ENCODE assay signal across 21 mouse cellular contexts in the genomic region with DNA sequence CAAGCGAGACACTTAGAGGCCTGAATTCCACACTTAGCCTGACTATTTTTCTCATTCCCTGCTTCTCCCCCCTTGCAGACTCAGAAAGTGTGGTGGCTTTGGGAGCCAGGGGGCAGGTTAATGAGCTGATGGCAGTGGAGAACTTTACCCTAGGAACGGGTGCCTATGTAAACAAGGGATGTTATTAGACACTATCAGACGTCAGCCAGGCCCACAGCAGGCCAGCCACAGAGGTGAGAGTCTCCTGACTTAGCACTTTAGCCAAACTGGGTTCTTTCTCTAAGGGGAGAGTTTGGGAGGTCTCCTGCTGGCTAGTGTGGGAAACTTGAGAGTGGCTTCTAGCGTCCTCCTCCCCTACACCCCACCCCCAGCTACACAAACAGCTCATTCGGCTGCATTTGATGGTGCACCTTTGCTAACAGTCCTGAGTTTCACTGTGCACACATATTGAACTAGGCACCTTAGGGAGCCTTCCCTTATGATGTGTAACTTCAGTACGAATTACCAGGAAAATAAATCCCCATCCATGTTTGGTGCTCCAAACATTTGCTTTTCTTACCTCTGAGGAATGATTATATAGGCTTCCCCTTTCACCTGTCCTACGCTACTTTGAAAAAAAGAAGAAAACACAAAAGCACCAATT. TPM values are rescaled to one million over a fixed set of nuclear protein-coding genes. Genes with fewer than 3 reads are reported as not detected.
DNase-seq lines count a peak whose midpoint lies in the region; ATAC-seq lines count a peak whose summit lies in the region.
"Had no signal": no experiment of that assay in that cellular context is flagged by ENCODE, and none has a peak within 500 bp of the region (broad histone marks: within the 10 kb centered on the region; RNA-seq: fewer than 3 reads in every experiment).

No protein-coding gene starts in this region.

- no peak overlapping the region for H3K4me2 ChIP-seq in kidney, embryonic 16.5 days (replicated peaks; ENCODE audit: low read depth, low read length)
- H3K4me2 ChIP-seq in liver, embryonic 11.5 days, result no peak overlapping the region
- H3K4me2 ChIP-seq: forebrain, embryonic 12.5 days; midbrain, embryonic 15.5 days; stomach, embryonic 15.5 days had no signal

- peak; percentile 59 for ATAC-seq in kidney, embryonic 16.5 days (ENCODE audit: low FRiP score, low TSS enrichment)
- ATAC-seq in liver, embryonic 11.5 days (replicated peaks; ENCODE audit: low FRiP score), result peak; percentile 20; the same call in 1 of the 2 replicates
- ATAC-seq: CD4-positive, CD25-positive, alpha-beta regulatory T cell, adult 4 months; midbrain, embryonic 15.5 days had no signal

- H3K4me3 ChIP-seq in kidney, embryonic 16.5 days (ENCODE audit: low read length), result no peak overlapping the region
- H3K4me3 ChIP-seq in liver, embryonic 11.5 days (ENCODE audit: low read depth, low read length), result no peak overlapping the region
- H3K4me3 ChIP-seq: forebrain, embryonic 12.5 days; heart, adult 2 months; hindbrain, embryonic 10.5 days; midbrain, embryonic 15.5 days; stomach, embryonic 15.5 days had no signal

- DNase-seq in gastrocnemius, adult 18-20 months (ENCODE audit: low spot score), result peak; percentile 63
- no peak for DNase-seq in gastrocnemius, postnatal 4 days (ENCODE audit: low spot score in 2 of 2)
- DNase-seq in kidney, adult 8-10 months, result no peak
- DNase-seq in liver, embryonic 11.5 days (ENCODE audit: low spot score), result no peak
- DNase-seq in skeletal muscle tissue, adult 2 months (ENCODE audit: low read depth, low spot score), result peak; percentile 82
- DNase-seq in right cerebral cortex, adult 2 months (ENCODE audit: low spot score in 2 of 2), result no peak
- no peak for DNase-seq in adrenal gland, postnatal 10 days
- DNase-seq: cerebellum, postnatal 10 days; embryo, embryonic 11 days; heart, adult 2 months; lung, adult 2 months; spleen, adult 18-20 months; thymus, adult 2 months had no signal

- H3K9me3 ChIP-seq in kidney, embryonic 16.5 days (ENCODE audit: low read length), result no peaks in the 10 kb centered on the region
- H3K9me3 ChIP-seq in liver, embryonic 11.5 days (ENCODE audit: control insufficient read depth, low read length), result no peaks in the 10 kb centered on the region
- H3K9me3 ChIP-seq: forebrain, embryonic 12.5 days; G1E; hindbrain, embryonic 10.5 days; midbrain, embryonic 15.5 days; stomach, embryonic 15.5 days had no signal

- peaks cover 6% of the 10 kb centered on the region for H3K4me1 ChIP-seq in kidney, embryonic 16.5 days (ENCODE audit: insufficient read depth, low read length)
- H3K4me1 ChIP-seq in liver, embryonic 11.5 days (replicated peaks; ENCODE audit: control insufficient read depth, insufficient read depth, low read length), result 0 out of 2 replicates have a peak, but pooled peaks cover 3% of the 10 kb centered on the region
- H3K4me1 ChIP-seq: midbrain, embryonic 15.5 days; stomach, embryonic 15.5 days had no signal

- 36% methylated on average over 7 of the region's 7 CpGs for WGBS in kidney, embryonic 16.5 days
- WGBS in liver, embryonic 11.5 days, result 56% methylated on average over 7 of the region's 7 CpGs

- no peaks in the 10 kb centered on the region for H3K27me3 ChIP-seq in kidney, embryonic 16.5 days (ENCODE audit: insufficient read depth, low read length)
- H3K27me3 ChIP-seq in liver, embryonic 11.5 days (replicated peaks; ENCODE audit: control insufficient read depth, insufficient read depth, low read length), result no peaks in the 10 kb centered on the region
- H3K27me3 ChIP-seq: midbrain, embryonic 15.5 days; stomach, embryonic 15.5 days had no signal

- H3K36me3 ChIP-seq in kidney, embryonic 16.5 days (ENCODE audit: insufficient read depth, low read length), result no peaks in the 10 kb centered on the region
- H3K36me3 ChIP-seq in liver, embryonic 11.5 days (ENCODE audit: control insufficient read depth, insufficient read depth, low read length), result no peaks in the 10 kb centered on the region
- H3K36me3 ChIP-seq: forebrain, embryonic 12.5 days; G1E; hindbrain, embryonic 10.5 days; midbrain, embryonic 15.5 days; stomach, embryonic 15.5 days had no signal

- no peak overlapping the region for H3K27ac ChIP-seq in kidney, embryonic 16.5 days (ENCODE audit: low read length)
- H3K27ac ChIP-seq in liver, embryonic 11.5 days (ENCODE audit: low read depth, low read length), result 0 out of 2 replicates have a peak overlapping the region, but pooled peaks have one; percentile 39
- H3K27ac ChIP-seq: forebrain, embryonic 12.5 days; heart, adult 2 months; hindbrain, embryonic 10.5 days; macrophage; midbrain, embryonic 15.5 days; stomach, embryonic 15.5 days had no signal

- H3K9ac ChIP-seq in kidney, embryonic 16.5 days (replicated peaks; ENCODE audit: low read length), result no peak overlapping the region
- H3K9ac ChIP-seq in liver, embryonic 11.5 days (ENCODE audit: low read depth, low read length), result no peak overlapping the region
- H3K9ac ChIP-seq: forebrain, embryonic 12.5 days; midbrain, embryonic 15.5 days; stomach, embryonic 15.5 days had no signal

RNA-seq across cellular contexts. Expression of gene Gm973, which starts 12.3 kb away (rescaled TPM):
- 1 to 10 TPM in 1 of 2 experiments, under 1 TPM in 1; 0.87 to 1.4 TPM for total RNA-seq in gastrocnemius, adult 18-20 months (2021)
- total RNA-seq in gastrocnemius, postnatal 4 days (2021), result 1 to 10 TPM; 1.9 to 2.2 TPM
- 1.1 and 1.5 TPM in 2 replicates for polyA plus RNA-seq in kidney, embryonic 16.5 days (2015; fragmentation: Nextera tagmentation; extraction: Ambion mirVana)
- polyA plus RNA-seq in liver, embryonic 11.5 days (2014; fragmentation: Nextera tagmentation; extraction: Ambion mirVana), result 0.14 and 0.22 TPM in 2 replicates
- total RNA-seq in adrenal gland, postnatal 10 days (2021), result 1 to 10 TPM; 5.7 to 9.7 TPM
- polyA plus RNA-seq: macrophage had no signal

RNA-seq across cellular contexts. Expression of gene Fzd7, which starts 21.6 kb away (rescaled TPM):
- 10 to 100 TPM; 25.9 to 52.4 TPM for total RNA-seq in gastrocnemius, adult 18-20 months (2021)
- total RNA-seq in gastrocnemius, postnatal 4 days (2021), result 10 to 100 TPM; 37.2 to 38.3 TPM
- 16.0 and 18.2 TPM in 2 replicates for polyA plus RNA-seq in kidney, embryonic 16.5 days (2015; fragmentation: Nextera tagmentation; extraction: Ambion mirVana)
- 7.5 and 7.7 TPM in 2 replicates for polyA plus RNA-seq in liver, embryonic 11.5 days (2014; fragmentation: Nextera tagmentation; extraction: Ambion mirVana)
- 10 to 100 TPM; 12.6 to 18.3 TPM for total RNA-seq in adrenal gland, postnatal 10 days (2021)
- polyA plus RNA-seq: CD4-positive, CD25-positive, alpha-beta regulatory T cell, adult 4 months had no signal

Comparison
In these comparisons a context has a peak if more than half of its experiments do, and no peak if none do; other contexts are left out.
1. DNase-seq: peak in gastrocnemius, adult 18-20 months (single experiment) and skeletal muscle tissue, adult 2 months (single experiment); none in gastrocnemius, postnatal 4 days (0 of 2), kidney, adult 8-10 months (0 of 2), liver, embryonic 11.5 days (single experiment), right cerebral cortex, adult 2 months (0 of 2) and adrenal gland, postnatal 10 days (single experiment).